Mouse (Mus musculus) right cerebral cortex, postnatal 10 days (tissue): ENCODE results near the gene Btbd10.

ENCODE experiments used
- DNase-seq, 2 experiments: peaks; one replicate each; pipeline ENCODE4 v3.0.0; 2021; ENCODE audit warnings: low spot score in 2 of 2

Gene Btbd10

GRCm38 (mm10) chr7:113368746-113369619 is at the start of gene Btbd10:
Btbd10 (minus strand) TSS chr7:113369392.
- peak; percentile 98 to 99 for DNase-seq

- no peak for DNase-seq
Measured at GRCm38 (mm10) chr7:113416536-113416935, 47.3 kb upstream of the Btbd10 start.

GRCm38 (mm10) chr7:113415256-113415655 is 46.1 kb upstream of the Btbd10 start:
- no peak for DNase-seq

GRCm38 (mm10) chr7:113408712-113409111 is 39.5 kb upstream of the Btbd10 start:
- DNase-seq, result no peak

GRCm38 (mm10) chr7:113398083-113398482 is 28.9 kb upstream of the Btbd10 start:
- no peak for DNase-seq

GRCm38 (mm10) chr7:113396661-113397060 is 27.5 kb upstream of the Btbd10 start:
- DNase-seq, result no peak

GRCm38 (mm10) chr7:113391619-113392018 is 22.4 kb upstream of the Btbd10 start:
- DNase-seq, result no peak

GRCm38 (mm10) chr7:113388470-113388869 is 19.3 kb upstream of the Btbd10 start, which contains the start of gene Pth:
Pth (minus strand) TSS chr7:113388570.
- no peak for DNase-seq

- DNase-seq, result peak; percentile 80 to 83
Measured at GRCm38 (mm10) chr7:113377875-113378658, 8.9 kb upstream of the Btbd10 start.

- no peak for DNase-seq
Measured at GRCm38 (mm10) chr7:113372682-113373081, 3.5 kb upstream of the Btbd10 start.

GRCm38 (mm10) chr7:113369620-113370340 is 588 bp upstream of the Btbd10 start:
- DNase-seq, result peak; percentile 83

- no peak for DNase-seq
Measured at GRCm38 (mm10) chr7:113367440-113367839, 1.8 kb downstream of the Btbd10 start.

- DNase-seq, result no peak
Measured at GRCm38 (mm10) chr7:113349089-113349488, 20.1 kb downstream of the Btbd10 start.

- no peak for DNase-seq
Measured at GRCm38 (mm10) chr7:113347694-113348093, 21.5 kb downstream of the Btbd10 start.

GRCm38 (mm10) chr7:113347271-113347670 is 21.9 kb downstream of the Btbd10 start:
- peak; percentile 74 to 90 for DNase-seq

GRCm38 (mm10) chr7:113335250-113335649 is 33.9 kb downstream of the Btbd10 start:
- DNase-seq, result no peak

GRCm38 (mm10) chr7:113334036-113334435 is 35.2 kb downstream of the Btbd10 start:
- no peak for DNase-seq

- DNase-seq, result no peak
Measured at GRCm38 (mm10) chr7:113320128-113320527, 49.1 kb downstream of the Btbd10 start.

- peak; percentile 72 to 81 for DNase-seq
Measured at GRCm38 (mm10) chr7:113311784-113312183, 57.4 kb downstream of the Btbd10 start.

GRCm38 (mm10) chr7:113310136-113310535 is 59.1 kb downstream of the Btbd10 start:
- DNase-seq, result no peak

- no peak for DNase-seq
Measured at GRCm38 (mm10) chr7:113297813-113298212, 71.4 kb downstream of the Btbd10 start.
